In genomic region chr8:122442781-122443180, GRCm38 (mm10) we compare ENCODE assay signal across 8 mouse cellular contexts. TPM values are rescaled to one million over a fixed set of nuclear protein-coding genes. Genes with fewer than 3 reads are reported as not detected.
DNase-seq lines count a peak whose midpoint lies in the region; ATAC-seq and TF ChIP-seq lines count a peak whose summit lies in the region.

No protein-coding gene starts in this region.

- peak overlapping the region; percentile 56 for H3K9ac ChIP-seq in midbrain, embryonic 11.5 days (ENCODE audit: low read length)

- DNase-seq in kidney, adult 2 months, result no peak
- no peak for DNase-seq in kidney, postnatal 36 days
- peak; percentile 40 for DNase-seq in R1 (ENCODE audit: low read depth, low spot score)
- no peak for DNase-seq in hindbrain, embryonic 10.5 days (ENCODE audit: low spot score)
- no peak for DNase-seq in midbrain, embryonic 11.5 days (ENCODE audit: low spot score, missing footprints)
- DNase-seq in thymus, postnatal 14 days, result no peak
- no peak for DNase-seq in adrenal gland, postnatal 14 days

- no peak for TF ChIP-seq CTCF in kidney, adult 2 months (conservative IDR thresholded peaks at IDR 0.05; ENCODE audit: insufficient read depth, insufficient read length, low read depth, low read length)

- peak overlapping the region; percentile 57 for H3K4me2 ChIP-seq in midbrain, embryonic 11.5 days

- no peaks in the 10 kb centered on the region for H3K36me3 ChIP-seq in kidney, adult 2 months (ENCODE audit: control insufficient read depth, insufficient read depth, low read length)
- peaks cover 27% of the 10 kb centered on the region for H3K36me3 ChIP-seq in hindbrain, embryonic 10.5 days
- H3K36me3 ChIP-seq in midbrain, embryonic 11.5 days (ENCODE audit: control insufficient read depth, insufficient read depth, low read length), result peaks cover 6% of the 10 kb centered on the region

- no peaks in the 10 kb centered on the region for H3K27me3 ChIP-seq in kidney, adult 2 months (replicated peaks; ENCODE audit: control insufficient read depth, insufficient read depth, low read length)
- no peaks in the 10 kb centered on the region for H3K27me3 ChIP-seq in hindbrain, embryonic 10.5 days (ENCODE audit: insufficient read depth, poor library complexity, severe bottlenecking)
- no peaks in the 10 kb centered on the region for H3K27me3 ChIP-seq in midbrain, embryonic 11.5 days (ENCODE audit: control insufficient read depth, insufficient read depth, low read length)

- H3K27ac ChIP-seq in kidney, adult 2 months (ENCODE audit: insufficient read depth, low read depth, low read length), result peak overlapping the region; percentile 75
- H3K27ac ChIP-seq in hindbrain, embryonic 10.5 days, result peak overlapping the region; percentile 91
- H3K27ac ChIP-seq in midbrain, embryonic 11.5 days (ENCODE audit: low read depth, low read length), result peak overlapping the region; percentile 45; the same call in 1 of the 2 replicates

- H3K4me3 ChIP-seq in kidney, adult 2 months (ENCODE audit: insufficient read depth, low read depth, low read length), result peak overlapping the region; percentile 65
- peak overlapping the region; percentile 88 for H3K4me3 ChIP-seq in hindbrain, embryonic 10.5 days
- H3K4me3 ChIP-seq in midbrain, embryonic 11.5 days (ENCODE audit: low read depth, low read length), result peak overlapping the region; percentile 56

- peak; percentile 40 for ATAC-seq in midbrain, embryonic 11.5 days (ENCODE audit: low FRiP score)
- no peak for ATAC-seq in megakaryocyte-erythroid progenitor cell, adult 5-6 weeks (replicated peaks; ENCODE audit: low FRiP score, low TSS enrichment, poor library complexity, severe bottlenecking)

- 1% methylated on average over 12 of the region's 12 CpGs for WGBS in kidney, adult 2 months
- under 1% methylated on average over 12 of the region's 12 CpGs for WGBS in hindbrain, embryonic 10.5 days
- WGBS in midbrain, embryonic 11.5 days, result 2% methylated on average over 12 of the region's 12 CpGs

- H3K9me3 ChIP-seq in hindbrain, embryonic 10.5 days, result no peaks in the 10 kb centered on the region
- H3K9me3 ChIP-seq in midbrain, embryonic 11.5 days (ENCODE audit: control insufficient read depth, low read length), result no peaks in the 10 kb centered on the region

- peaks cover 5% of the 10 kb centered on the region; the same call in 1 of the 2 replicates for H3K4me1 ChIP-seq in kidney, adult 2 months (ENCODE audit: control insufficient read depth, insufficient read depth, low read length)
- H3K4me1 ChIP-seq in hindbrain, embryonic 10.5 days (replicated peaks), result peaks cover 36% of the 10 kb centered on the region
- H3K4me1 ChIP-seq in midbrain, embryonic 11.5 days (ENCODE audit: control insufficient read depth, insufficient read depth, low read length), result peaks cover 8% of the 10 kb centered on the region

- TF ChIP-seq POLR2A in kidney, adult 2 months (IDR thresholded peaks at IDR 0.05; ENCODE audit: low read depth, low read length), result no peak

RNA-seq across cellular contexts. Expression of gene Mvd, which starts 0.4 kb away (rescaled TPM):
- polyA plus RNA-seq in kidney, adult 2 months (2012; rRNA removed), result 68.7 and 77.3 TPM in 2 replicates
- 61.8 and 65.1 TPM in 2 replicates for polyA plus RNA-seq in hindbrain, embryonic 10.5 days (2016; fragmentation: Nextera tagmentation; extraction: Ambion mirVana)
- 44.3 and 48.1 TPM in 2 replicates for polyA plus RNA-seq in midbrain, embryonic 11.5 days (2014; fragmentation: Nextera tagmentation; extraction: Ambion mirVana)
- total RNA-seq in adrenal gland, postnatal 14 days (2021), result 10.6 and 13.3 TPM in 2 replicates
- 2.4 and 2.9 TPM in 2 replicates for total RNA-seq in megakaryocyte-erythroid progenitor cell, adult 5-6 weeks (2014; fragmentation: Nextera tagmentation)
- 0.14 and 1.8 TPM in 2 replicates for total RNA-seq in megakaryocyte-erythroid progenitor cell, adult 5-6 weeks (2017)

RNA-seq across cellular contexts. Expression of gene Cyba, which starts 10.1 kb away (rescaled TPM):
- polyA plus RNA-seq in kidney, adult 2 months (2012; rRNA removed), result 1,266 and 1,342 TPM in 2 replicates
- polyA plus RNA-seq in hindbrain, embryonic 10.5 days (2016; fragmentation: Nextera tagmentation; extraction: Ambion mirVana), result 75.4 and 76.6 TPM in 2 replicates
- 54.4 and 61.6 TPM in 2 replicates for polyA plus RNA-seq in midbrain, embryonic 11.5 days (2014; fragmentation: Nextera tagmentation; extraction: Ambion mirVana)
- 25.5 and 47.7 TPM in 2 replicates for total RNA-seq in adrenal gland, postnatal 14 days (2021)
- 66.0 and 69.7 TPM in 2 replicates for total RNA-seq in megakaryocyte-erythroid progenitor cell, adult 5-6 weeks (2014; fragmentation: Nextera tagmentation)
- 25.4 and 28.7 TPM in 2 replicates for total RNA-seq in megakaryocyte-erythroid progenitor cell, adult 5-6 weeks (2017)

RNA-seq across cellular contexts. Expression of gene Snai3, which starts 17.8 kb away (rescaled TPM):
- polyA plus RNA-seq in kidney, adult 2 months (2012; rRNA removed), result 1.6 and 1.7 TPM in 2 replicates
- polyA plus RNA-seq in hindbrain, embryonic 10.5 days (2016; fragmentation: Nextera tagmentation; extraction: Ambion mirVana), result 0.16 TPM in 1 of 2 replicates, not detected in the other
- not detected in 2 replicates for polyA plus RNA-seq in midbrain, embryonic 11.5 days (2014; fragmentation: Nextera tagmentation; extraction: Ambion mirVana)
- 0.45 TPM in 1 of 2 replicates, not detected in the other for total RNA-seq in adrenal gland, postnatal 14 days (2021)
- 2.2 TPM in 1 of 2 replicates, not detected in the other for total RNA-seq in megakaryocyte-erythroid progenitor cell, adult 5-6 weeks (2014; fragmentation: Nextera tagmentation)
- not detected in 2 replicates for total RNA-seq in megakaryocyte-erythroid progenitor cell, adult 5-6 weeks (2017)

RNA-seq across cellular contexts. Expression of gene Il17c, which starts 21.0 kb away (rescaled TPM):
- polyA plus RNA-seq in kidney, adult 2 months (2012; rRNA removed), result 0.11 TPM in 1 of 2 replicates, not detected in the other
- polyA plus RNA-seq in hindbrain, embryonic 10.5 days (2016; fragmentation: Nextera tagmentation; extraction: Ambion mirVana), result not detected in 2 replicates
- not detected in 2 replicates for polyA plus RNA-seq in midbrain, embryonic 11.5 days (2014; fragmentation: Nextera tagmentation; extraction: Ambion mirVana)
- not detected in 2 replicates for total RNA-seq in adrenal gland, postnatal 14 days (2021)
- not detected in 2 replicates for total RNA-seq in megakaryocyte-erythroid progenitor cell, adult 5-6 weeks (2014; fragmentation: Nextera tagmentation)
- not detected in 2 replicates for total RNA-seq in megakaryocyte-erythroid progenitor cell, adult 5-6 weeks (2017)

RNA-seq across cellular contexts. Expression of gene Rnf166, which starts 33.1 kb away (rescaled TPM):
- polyA plus RNA-seq in kidney, adult 2 months (2012; rRNA removed), result 64.4 and 64.5 TPM in 2 replicates
- polyA plus RNA-seq in hindbrain, embryonic 10.5 days (2016; fragmentation: Nextera tagmentation; extraction: Ambion mirVana), result 31.8 and 33.6 TPM in 2 replicates
- polyA plus RNA-seq in midbrain, embryonic 11.5 days (2014; fragmentation: Nextera tagmentation; extraction: Ambion mirVana), result 23.2 and 29.7 TPM in 2 replicates
- 37.9 and 38.5 TPM in 2 replicates for total RNA-seq in adrenal gland, postnatal 14 days (2021)
- 33.2 and 37.2 TPM in 2 replicates for total RNA-seq in megakaryocyte-erythroid progenitor cell, adult 5-6 weeks (2014; fragmentation: Nextera tagmentation)
- 23.7 and 40.2 TPM in 2 replicates for total RNA-seq in megakaryocyte-erythroid progenitor cell, adult 5-6 weeks (2017)

Comparison
In these comparisons a context has a peak if more than half of its experiments do, and no peak if none do; other contexts are left out.
1. RNA of gene Cyba, which starts 10.1 kb away (polyA plus RNA-seq): 1,266 to 1,342 TPM in kidney, adult 2 months; 75.4 to 76.6 TPM in hindbrain, embryonic 10.5 days and 54.4 to 61.6 TPM in midbrain, embryonic 11.5 days; every median in the first group is over 10 times any median in the second.
2. Peak in every context shown above with its lines, with median percentiles within 50 percentile points of each other: H3K27ac ChIP-seq and H3K4me3 ChIP-seq.